Mouse (Mus musculus): ENCODE results near the gene Zfp865. TPM values are rescaled to one million over a fixed set of nuclear protein-coding genes. Genes with fewer than 3 reads are reported as not detected.
A peak's percentile ranks its signal among the peaks of the same experiment; 100 is the strongest.

Zfp865 gene
- polyA plus RNA-seq, 1 experiment: 18.1 TPM

GRCm38 (mm10) chr7:5061774-5062359, 41.7 kb downstream of the Zfp865 start, which contains the start of gene U2af2:
TSS of gene U2af2 (plus strand) at chr7:5062143.
- Histone ChIP-seq H3K79me2 (ENCODE audit: control insufficient read depth, insufficient read depth) (peaks cover 44% of the 10 kb centered on the region), H3K4me2 (ENCODE audit: low read depth) (peak within 1 kb of the TSS; percentile 97), H3K27me3 (ENCODE audit: control insufficient read depth, insufficient read depth, insufficient read length) (peaks cover 4% of the 10 kb centered on the region), H3K36me3 (ENCODE audit: control insufficient read depth, insufficient read depth) (peaks cover 6% of the 10 kb centered on the region), H3K4me3 (peak within 1 kb of the TSS; percentile 96), H3ac (ENCODE audit: control insufficient read depth, insufficient read length) (peak within 1 kb of the TSS; percentile 96)
- TF ChIP-seq E2F4 (IDR thresholded peaks at IDR 0.05; ENCODE audit: insufficient read depth) (no peak), MYOD1 (IDR thresholded peaks at IDR 0.05; ENCODE audit: control insufficient read depth in 1 of 3, insufficient read length in 2 of 3, low read depth in 2 of 3) (no peak), MYOG (IDR thresholded peaks at IDR 0.05; ENCODE audit: control insufficient read depth in 1 of 3, insufficient read depth in 1 of 3, insufficient read length in 2 of 3, low read depth in 2 of 3) (no peak), REST (IDR thresholded peaks at IDR 0.05; ENCODE audit: insufficient read depth, insufficient read length) (no peak), POLR2AphosphoS2 (IDR thresholded peaks at IDR 0.05; ENCODE audit: insufficient read length, low read depth) (peak; percentile 89), MAX (IDR thresholded peaks at IDR 0.05; ENCODE audit: low read depth) (no peak), SRF (IDR thresholded peaks at IDR 0.05; ENCODE audit: control insufficient read depth, insufficient read length, low read depth) (no peak), TCF3 (IDR thresholded peaks at IDR 0.05; ENCODE audit: insufficient read length, low read depth) (no peak), CEBPB (IDR thresholded peaks at IDR 0.05; ENCODE audit: insufficient read depth, poor library complexity, severe bottlenecking) (no peak), TCF12 (IDR thresholded peaks at IDR 0.05; ENCODE audit: insufficient read depth, poor library complexity, severe bottlenecking) (no peak), USF1 (IDR thresholded peaks at IDR 0.05; ENCODE audit: low read depth) (no peak), POLR2A (IDR thresholded peaks at IDR 0.05; ENCODE audit: insufficient read length, low read depth) (peak; percentile 94)

GRCm38 (mm10) chr7:5062360-5063001, 42.3 kb downstream of the Zfp865 start:
- Histone ChIP-seq H3K36me3 (ENCODE audit: control insufficient read depth, insufficient read depth) (peaks cover 7% of the 10 kb centered on the region), H3K79me2 (ENCODE audit: control insufficient read depth, insufficient read depth) (peaks cover 50% of the 10 kb centered on the region), H3ac (ENCODE audit: control insufficient read depth, insufficient read length) (peak overlapping the region; percentile 96), H3K4me2 (ENCODE audit: low read depth) (peak overlapping the region; percentile 89), H3K27me3 (ENCODE audit: control insufficient read depth, insufficient read depth, insufficient read length) (no peaks in the 10 kb centered on the region), H3K4me3 (peak overlapping the region; percentile 96)
- TF ChIP-seq MAX (IDR thresholded peaks at IDR 0.05; ENCODE audit: low read depth) (no peak), USF1 (IDR thresholded peaks at IDR 0.05; ENCODE audit: low read depth) (peak; percentile 81), POLR2AphosphoS2 (IDR thresholded peaks at IDR 0.05; ENCODE audit: insufficient read length, low read depth) (peak; percentile 29)

GRCm38 (mm10) chr7:5064886-5065285, 44.7 kb downstream of the Zfp865 start:
- Histone ChIP-seq H3ac (ENCODE audit: control insufficient read depth, insufficient read length) (no peak overlapping the region), H3K4me3 (no peak overlapping the region), H3K36me3 (ENCODE audit: control insufficient read depth, insufficient read depth) (peaks cover 16% of the 10 kb centered on the region), H3K27me3 (ENCODE audit: control insufficient read depth, insufficient read depth, insufficient read length) (no peaks in the 10 kb centered on the region), H3K79me2 (ENCODE audit: control insufficient read depth, insufficient read depth) (peaks cover 65% of the 10 kb centered on the region), H3K4me2 (ENCODE audit: low read depth) (no peak overlapping the region)
- no peak for TF ChIP-seq POLR2AphosphoS2 (IDR thresholded peaks at IDR 0.05; ENCODE audit: insufficient read length, low read depth)
- TF ChIP-seq REST (IDR thresholded peaks at IDR 0.05; ENCODE audit: insufficient read depth, insufficient read length): no peak
- TF ChIP-seq CEBPB (IDR thresholded peaks at IDR 0.05; ENCODE audit: insufficient read depth, poor library complexity, severe bottlenecking): no peak
- TF ChIP-seq TCF3 (IDR thresholded peaks at IDR 0.05; ENCODE audit: insufficient read length, low read depth): no peak
- no peak for TF ChIP-seq POLR2A (IDR thresholded peaks at IDR 0.05; ENCODE audit: insufficient read length, low read depth)
- no peak for TF ChIP-seq MAX (IDR thresholded peaks at IDR 0.05; ENCODE audit: low read depth)
- TF ChIP-seq USF1 (IDR thresholded peaks at IDR 0.05; ENCODE audit: low read depth): no peak
- TF ChIP-seq MYOD1 (IDR thresholded peaks at IDR 0.05; ENCODE audit: control insufficient read depth in 1 of 3, insufficient read length in 2 of 3, low read depth in 2 of 3): no peak
- TF ChIP-seq SRF (IDR thresholded peaks at IDR 0.05; ENCODE audit: control insufficient read depth, insufficient read length, low read depth): no peak
- TF ChIP-seq MYOG (IDR thresholded peaks at IDR 0.05; ENCODE audit: control insufficient read depth in 1 of 3, insufficient read depth in 1 of 3, insufficient read length in 2 of 3, low read depth in 2 of 3): no peak
- no peak for TF ChIP-seq E2F4 (IDR thresholded peaks at IDR 0.05; ENCODE audit: insufficient read depth)

- H3K4me2 ChIP-seq (ENCODE audit: low read depth): no peak overlapping the region
- no peak overlapping the region for H3ac ChIP-seq (ENCODE audit: control insufficient read depth, insufficient read length)
- H3K79me2 ChIP-seq (ENCODE audit: control insufficient read depth, insufficient read depth): peaks cover 56% of the 10 kb centered on the region
- H3K4me3 ChIP-seq: no peak overlapping the region
- no peak for TF ChIP-seq MYOD1 (IDR thresholded peaks at IDR 0.05; ENCODE audit: control insufficient read depth in 1 of 3, insufficient read length in 2 of 3, low read depth in 2 of 3)
- TF ChIP-seq MYOG (IDR thresholded peaks at IDR 0.05; ENCODE audit: control insufficient read depth in 1 of 3, insufficient read depth in 1 of 3, insufficient read length in 2 of 3, low read depth in 2 of 3): no peak
- no peak for TF ChIP-seq USF1 (IDR thresholded peaks at IDR 0.05; ENCODE audit: low read depth)
- TF ChIP-seq E2F4 (IDR thresholded peaks at IDR 0.05; ENCODE audit: insufficient read depth): no peak
- no peak for TF ChIP-seq MAX (IDR thresholded peaks at IDR 0.05; ENCODE audit: low read depth)
- no peak for TF ChIP-seq POLR2AphosphoS2 (IDR thresholded peaks at IDR 0.05; ENCODE audit: insufficient read length, low read depth)
- TF ChIP-seq TCF3 (IDR thresholded peaks at IDR 0.05; ENCODE audit: insufficient read length, low read depth): no peak
- no peak for TF ChIP-seq TCF12 (IDR thresholded peaks at IDR 0.05; ENCODE audit: insufficient read depth, poor library complexity, severe bottlenecking)
- no peak for TF ChIP-seq CEBPB (IDR thresholded peaks at IDR 0.05; ENCODE audit: insufficient read depth, poor library complexity, severe bottlenecking)
- no peak for TF ChIP-seq REST (IDR thresholded peaks at IDR 0.05; ENCODE audit: insufficient read depth, insufficient read length)
- no peak for TF ChIP-seq SRF (IDR thresholded peaks at IDR 0.05; ENCODE audit: control insufficient read depth, insufficient read length, low read depth)
- no peak for TF ChIP-seq POLR2A (IDR thresholded peaks at IDR 0.05; ENCODE audit: insufficient read length, low read depth)
- no peaks in the 10 kb centered on the region for H3K27me3 ChIP-seq (ENCODE audit: control insufficient read depth, insufficient read depth, insufficient read length)
- peaks cover 61% of the 10 kb centered on the region for H3K36me3 ChIP-seq (ENCODE audit: control insufficient read depth, insufficient read depth)
These were observed 53.4 kb downstream of the Zfp865 start for GRCm38 (mm10) chr7:5073586-5073985.

Measured in myocyte (in vitro differentiated cells).